Mouse (Mus musculus) gonadal fat pad, adult 2 months (tissue): Measurements from ENCODE around the gene Efcab14. TPM values are rescaled to one million over a fixed set of nuclear protein-coding genes. Genes with fewer than 3 reads are reported as not detected.

Experiments
- DNase-seq: peaks from one replicate; pipeline ENCODE4 v3.0.0-alpha.2; 2012; ENCODE audit warnings: low read depth
- polyA plus RNA-seq: library from polyadenylated mRNA; depleted of rRNA; stranded (reverse); fragments of >200 nt; gene quantifications from 2 replicates; pipeline ENCODE4 v1.2.3, GENCODE M21; 2012; rRNA removed

Efcab14 gene
- polyA plus RNA-seq, 1 experiment = 23.5 TPM

- no peak for DNase-seq
These were observed 40.1 kb downstream of the Efcab14 start for GRCm38 (mm10) chr4:115777627-115778026.

GRCm38 (mm10) chr4:115780269-115780668, 42.7 kb downstream of the Efcab14 start:
- no peak for DNase-seq

GRCm38 (mm10) chr4:115780918-115781317, 43.4 kb downstream of the Efcab14 start, which contains the start of gene Tex38:
Tex38 (minus strand) TSS chr4:115781018.
- no peak for DNase-seq

GRCm38 (mm10) chr4:115782026-115782805, 44.7 kb downstream of the Efcab14 start:
- DNase-seq = no peak

GRCm38 (mm10) chr4:115784769-115785510, 47.4 kb downstream of the Efcab14 start, which contains the start of gene Atpaf1:
Atpaf1 (plus strand) TSS chr4:115784812.
- no peak for DNase-seq

GRCm38 (mm10) chr4:115785511-115786034, 48.0 kb downstream of the Efcab14 start:
- DNase-seq = no peak

- DNase-seq = no peak
These were observed 53.3 kb downstream of the Efcab14 start for GRCm38 (mm10) chr4:115790864-115791263.

- DNase-seq = no peak
These were observed 57.8 kb downstream of the Efcab14 start for GRCm38 (mm10) chr4:115795360-115795759.

- no peak for DNase-seq
These were observed 62.4 kb downstream of the Efcab14 start for GRCm38 (mm10) chr4:115799981-115800380.

- no peak for DNase-seq
These were observed 74.8 kb downstream of the Efcab14 start for GRCm38 (mm10) chr4:115812326-115812725.

GRCm38 (mm10) chr4:115815606-115816005, 78.1 kb downstream of the Efcab14 start:
- DNase-seq = no peak

GRCm38 (mm10) chr4:115820199-115820598, 82.7 kb downstream of the Efcab14 start:
- DNase-seq = no peak

GRCm38 (mm10) chr4:115820944-115821343, 83.4 kb downstream of the Efcab14 start:
- DNase-seq = no peak

GRCm38 (mm10) chr4:115821431-115821830, 83.9 kb downstream of the Efcab14 start:
- no peak for DNase-seq

- no peak for DNase-seq
These were observed 84.4 kb downstream of the Efcab14 start for GRCm38 (mm10) chr4:115821928-115822327.

- DNase-seq = no peak
These were observed 86.6 kb downstream of the Efcab14 start for GRCm38 (mm10) chr4:115824178-115824577.

- no peak for DNase-seq
These were observed 87.7 kb downstream of the Efcab14 start for GRCm38 (mm10) chr4:115825271-115825670.

Other genes starting within 250 kb of the Efcab14 start
- gene Cyp4a14, start 241.6 kb upstream of the Efcab14 start, polyA plus RNA-seq = 0.11 TPM in 1 of 2 replicates, not detected in the other
- gene Cyp4a10, start 219.5 kb upstream of the Efcab14 start, polyA plus RNA-seq = 0.11 and 0.29 TPM in 2 replicates
- gene Cyp4a31, start 174.1 kb upstream of the Efcab14 start, polyA plus RNA-seq = 0.05 TPM in 1 of 2 replicates, not detected in the other
- not detected in 2 replicates for gene Cyp4a32, start 136.8 kb upstream of the Efcab14 start, polyA plus RNA-seq
- gene Cyp4b1, start 90.0 kb upstream of the Efcab14 start, polyA plus RNA-seq = 53.7 and 66.2 TPM in 2 replicates
- 0.39 and 0.43 TPM in 2 replicates for gene Tex38, start 43.3 kb downstream of the Efcab14 start, polyA plus RNA-seq
- 14.7 and 20.9 TPM in 2 replicates for gene Atpaf1, start 47.1 kb downstream of the Efcab14 start, polyA plus RNA-seq
- 21.6 and 25.4 TPM in 2 replicates for gene Mob3c, start 90.3 kb downstream of the Efcab14 start, polyA plus RNA-seq
- 41.0 and 49.9 TPM in 2 replicates for gene Mknk1, start 101.5 kb downstream of the Efcab14 start, polyA plus RNA-seq
- gene Kncn, start 146.7 kb downstream of the Efcab14 start, polyA plus RNA-seq = not detected in 2 replicates
- 0.31 and 0.85 TPM in 2 replicates for gene 6430628N08Rik, start 152.9 kb downstream of the Efcab14 start, polyA plus RNA-seq
- 0.03 TPM in 1 of 2 replicates, not detected in the other for gene Dmbx1, start 202.2 kb downstream of the Efcab14 start, polyA plus RNA-seq